Mouse (Mus musculus) liver, adult 2 months (tissue): ENCODE measurements around the gene Serpinb2.

Experiments
- CTCF ChIP-seq: fragments of 200-500 bp; IDR thresholded peaks from 2 replicates; pipeline ENCODE4 v1.5.1; 2011; ENCODE audit warnings: low read depth, low read length, control low read depth
- POLR2A ChIP-seq: fragments of 200-500 bp; IDR thresholded peaks from 2 replicates; pipeline ENCODE4 v1.6.1; 2011; ENCODE audit warnings: low read length, control low read depth; ENCODE audit not compliant: insufficient read depth; ENCODE audit errors: extremely low read depth

- no peak for TF ChIP-seq POLR2A
- TF ChIP-seq CTCF = no peak
These were observed 26.2 kb downstream of the Serpinb2 start for GRCm38 (mm10) chr1:107537435-107537834.
